Mouse (Mus musculus) ES-CJ7 (cell line): ENCODE results near the gene Rnf5.

Source experiments
- DNase-seq: peaks from one replicate; pipeline ENCODE4 v3.0.0; 2011; ENCODE audit warnings: low read depth, low spot score

Gene Rnf5

GRCm38 (mm10) chr17:34585877-34586771, 17.4 kb downstream of the Rnf5 start:
- DNase-seq = no peak

GRCm38 (mm10) chr17:34585121-34585520, 18.4 kb downstream of the Rnf5 start:
- no peak for DNase-seq

- DNase-seq = no peak
Observed at GRCm38 (mm10) chr17:34583819-34584218, 19.7 kb downstream of the Rnf5 start.

DNA sequence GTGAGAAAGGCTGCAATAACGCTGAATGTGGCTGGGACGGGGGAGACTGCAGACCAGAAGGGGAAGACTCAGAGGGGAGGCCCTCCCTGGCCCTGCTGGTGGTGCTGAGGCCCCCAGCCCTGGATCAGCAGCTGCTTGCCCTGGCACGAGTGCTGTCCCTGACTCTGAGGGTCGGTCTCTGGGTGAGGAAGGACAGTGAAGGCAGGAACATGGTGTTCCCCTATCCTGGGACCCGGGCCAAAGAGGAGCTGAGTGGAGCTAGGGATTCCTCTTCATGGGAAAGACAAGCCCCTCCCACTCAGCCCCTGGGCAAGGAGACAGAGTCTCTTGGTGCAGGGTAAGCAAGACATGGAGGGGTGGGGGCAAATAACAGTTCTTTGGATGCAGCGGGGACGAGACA, 20.1 kb downstream of the Rnf5 start:
- DNase-seq = no peak

GRCm38 (mm10) chr17:34582528-34582927, 21.0 kb downstream of the Rnf5 start:
- no peak for DNase-seq

DNA sequence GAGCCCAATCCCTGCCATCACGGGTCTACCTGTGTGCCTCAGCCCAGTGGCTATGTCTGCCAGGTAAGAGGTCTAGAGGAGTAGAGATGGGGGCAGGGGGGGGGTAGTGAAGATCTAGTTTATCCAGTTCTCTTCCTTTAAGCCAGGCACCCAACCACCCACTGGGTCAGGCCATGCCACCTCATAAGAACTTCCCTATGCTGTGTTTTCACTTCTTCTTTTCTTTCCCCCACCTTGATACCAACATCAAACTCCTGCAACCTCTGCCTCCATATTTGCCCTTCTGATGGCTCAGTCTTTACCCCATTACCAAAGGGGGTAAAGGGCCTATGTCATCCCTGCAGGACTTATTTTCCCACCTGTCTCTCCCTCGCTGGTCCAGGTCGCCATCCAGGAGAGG, 25.4 kb downstream of the Rnf5 start:
- no peak for DNase-seq

DNA sequence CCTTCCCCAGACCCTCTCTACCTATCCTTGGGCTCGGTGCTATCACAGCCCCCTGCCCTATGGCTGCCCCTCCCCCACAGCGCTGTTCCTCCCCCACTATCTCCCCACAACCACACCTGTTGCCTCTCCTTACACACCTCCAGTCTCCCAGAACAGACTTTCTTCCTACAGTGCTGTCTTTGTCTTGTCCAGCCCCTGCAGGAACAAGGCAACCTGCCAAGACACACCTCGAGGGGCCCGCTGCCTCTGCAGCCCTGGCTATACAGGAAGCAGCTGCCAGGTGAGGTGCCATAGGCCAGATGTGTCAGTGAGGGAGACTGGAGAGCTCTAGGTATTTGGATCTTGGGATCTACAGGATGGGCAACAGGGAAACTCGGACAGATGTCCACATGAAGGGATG, 26.9 kb downstream of the Rnf5 start:
- no peak for DNase-seq

DNA sequence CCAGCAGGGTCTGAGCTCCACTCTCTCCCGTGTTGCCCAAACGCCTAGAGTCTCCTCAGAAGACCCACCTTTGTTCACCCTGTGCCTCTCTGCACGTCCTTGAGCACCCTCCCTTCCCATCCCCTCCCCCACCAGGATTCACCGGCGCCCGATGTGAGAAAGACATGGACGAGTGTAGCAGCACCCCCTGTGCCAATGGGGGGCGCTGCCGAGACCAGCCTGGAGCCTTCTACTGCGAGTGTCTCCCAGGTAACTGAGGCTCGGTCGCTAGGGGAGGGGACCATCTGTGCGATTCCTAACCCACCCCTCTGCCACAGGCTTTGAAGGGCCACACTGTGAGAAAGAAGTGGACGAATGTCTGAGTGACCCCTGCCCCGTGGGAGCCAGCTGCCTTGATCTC, 31.1 kb downstream of the Rnf5 start:
- DNase-seq = peak; percentile 78

DNA sequence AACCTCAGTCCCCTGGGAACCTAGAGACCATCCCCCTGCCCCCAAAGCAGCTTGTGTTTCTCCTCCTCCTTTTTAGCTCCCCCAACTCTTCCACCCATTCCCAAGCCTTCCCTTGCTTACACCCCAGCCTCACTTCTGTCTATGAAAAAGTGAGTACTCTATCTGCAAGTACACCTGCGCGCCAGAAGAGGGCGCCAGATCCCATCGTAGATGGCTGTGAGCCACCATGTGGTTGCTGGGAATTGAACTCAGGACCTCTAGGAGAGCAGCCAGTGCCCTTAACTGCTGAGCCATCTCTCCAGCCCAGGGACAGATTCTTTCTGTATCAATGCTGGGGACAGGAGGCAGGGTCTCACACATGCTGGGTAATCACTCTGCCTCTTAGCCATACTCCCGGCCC, 31.6 kb downstream of the Rnf5 start:
- peak; percentile 55 for DNase-seq

DNA sequence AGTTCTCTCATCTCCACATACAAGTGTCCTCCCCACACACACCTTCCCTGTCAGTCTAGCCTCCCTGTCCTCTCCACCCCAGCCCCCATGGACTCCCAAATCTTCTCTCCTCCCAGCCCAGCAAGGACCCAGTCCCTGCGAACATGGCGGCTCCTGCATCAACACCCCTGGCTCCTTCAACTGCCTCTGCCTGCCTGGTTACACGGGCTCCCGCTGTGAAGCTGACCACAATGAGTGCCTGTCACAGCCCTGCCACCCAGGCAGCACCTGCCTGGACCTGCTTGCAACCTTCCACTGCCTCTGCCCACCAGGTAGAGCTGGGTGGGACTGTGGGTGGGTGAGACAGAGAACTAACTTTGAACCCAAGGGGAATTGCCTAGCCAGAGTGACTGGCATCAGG, 33.6 kb downstream of the Rnf5 start:
- DNase-seq = no peak

DNA sequence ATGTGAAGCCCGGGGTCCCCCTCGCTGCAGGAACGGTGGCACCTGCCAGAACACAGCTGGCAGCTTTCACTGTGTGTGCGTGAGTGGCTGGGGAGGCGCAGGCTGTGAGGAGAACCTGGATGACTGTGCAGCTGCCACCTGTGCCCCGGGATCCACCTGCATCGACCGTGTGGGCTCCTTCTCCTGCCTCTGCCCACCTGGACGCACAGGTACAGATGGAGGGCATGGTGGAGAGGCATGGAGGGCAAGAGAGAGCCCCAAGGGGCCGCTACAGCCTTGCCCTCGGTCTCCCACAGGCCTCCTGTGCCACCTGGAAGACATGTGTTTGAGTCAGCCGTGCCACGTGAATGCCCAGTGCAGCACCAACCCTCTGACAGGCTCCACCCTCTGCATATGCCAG, 35.1 kb downstream of the Rnf5 start:
- DNase-seq = no peak

DNA sequence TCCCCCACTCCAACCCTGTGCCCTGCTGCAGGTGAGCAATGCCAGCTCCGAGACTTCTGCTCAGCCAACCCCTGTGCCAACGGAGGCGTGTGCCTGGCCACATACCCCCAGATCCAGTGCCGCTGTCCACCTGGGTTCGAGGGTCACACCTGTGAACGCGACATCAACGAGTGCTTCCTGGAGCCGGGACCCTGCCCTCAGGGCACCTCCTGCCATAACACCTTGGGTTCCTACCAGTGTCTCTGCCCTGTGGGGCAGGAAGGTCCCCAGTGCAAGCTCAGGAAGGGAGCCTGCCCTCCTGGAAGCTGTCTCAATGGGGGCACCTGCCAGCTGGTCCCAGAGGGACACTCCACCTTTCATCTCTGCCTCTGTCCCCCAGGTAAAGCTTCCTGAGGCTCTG, 36.2 kb downstream of the Rnf5 start:
- no peak for DNase-seq

DNA sequence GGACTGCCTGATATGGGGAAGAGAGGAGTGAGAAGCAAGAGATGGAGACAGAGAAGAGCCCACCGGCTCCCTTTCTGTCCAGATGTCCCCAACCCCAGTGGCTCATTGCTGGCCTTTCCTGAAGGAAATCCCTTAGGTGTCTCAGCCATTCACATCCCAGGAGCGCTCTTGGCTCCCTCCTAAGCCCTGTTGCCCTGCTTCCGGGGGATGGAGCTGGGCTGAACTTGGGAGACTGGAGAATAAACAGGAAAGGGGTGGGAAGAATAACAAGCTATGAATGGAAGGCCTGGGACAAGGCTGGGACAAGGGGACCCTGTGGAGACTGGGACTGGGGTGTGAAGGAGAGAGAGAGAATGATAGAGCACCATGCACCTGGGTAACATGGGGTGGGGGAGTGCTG, 38.7 kb downstream of the Rnf5 start:
- no peak for DNase-seq

DNA sequence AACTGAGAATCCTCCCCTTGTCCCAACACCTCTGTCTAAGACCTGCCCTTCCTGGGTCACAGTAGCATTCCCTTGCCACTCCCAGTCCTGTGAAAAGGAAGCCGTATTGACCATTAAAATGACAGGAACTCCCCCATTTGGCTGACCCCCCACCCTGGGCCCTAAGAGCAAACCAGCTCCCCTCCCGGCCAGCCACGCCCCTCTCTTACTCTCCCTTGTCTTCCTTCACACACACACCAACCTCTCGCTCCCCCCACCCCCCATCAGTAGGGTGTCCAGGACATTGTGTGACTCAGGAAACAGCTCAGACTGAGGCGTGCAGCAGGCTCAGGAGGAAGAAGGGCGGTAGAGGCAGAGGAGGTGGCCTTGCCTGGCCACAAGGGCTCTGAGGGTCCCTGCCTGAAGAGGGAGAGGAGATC, 39.5 kb downstream of the Rnf5 start, which contains the start of gene Notch4:
Gene Notch4, plus strand, starts transcription at position 266 of the 419 bp plus-strand sequence.
- DNase-seq = peak; percentile 97

GRCm38 (mm10) chr17:34563354-34563753, 40.1 kb downstream of the Rnf5 start:
- no peak for DNase-seq

- DNase-seq = peak; percentile 93
Observed at GRCm38 (mm10) chr17:34562595-34562994, 40.9 kb downstream of the Rnf5 start.

- DNase-seq = peak; percentile 38
Observed at GRCm38 (mm10) chr17:34561200-34561599, 42.3 kb downstream of the Rnf5 start.

DNA sequence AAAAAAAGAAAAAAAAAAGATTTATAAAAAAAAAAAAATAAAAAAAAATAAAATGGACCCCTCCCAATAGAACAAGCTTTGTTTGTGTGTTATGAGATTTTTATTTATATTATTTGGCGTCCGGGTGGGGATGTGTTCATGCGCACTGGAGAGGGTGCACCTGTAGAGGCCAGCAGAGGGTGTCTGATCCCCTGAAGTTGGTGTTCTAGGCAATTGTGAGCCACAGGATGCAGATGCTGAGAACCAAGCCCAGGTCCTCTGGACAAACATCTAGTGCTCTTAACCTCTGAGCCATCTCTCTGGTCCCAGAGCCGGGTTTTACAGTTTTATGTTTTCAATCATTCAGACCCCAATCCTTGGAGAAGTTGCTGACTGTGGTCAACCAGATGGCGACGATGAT, 43.1 kb downstream of the Rnf5 start:
- DNase-seq = peak; percentile 60

GRCm38 (mm10) chr17:34559895-34560294, 43.6 kb downstream of the Rnf5 start:
- DNase-seq = peak; percentile 81

GRCm38 (mm10) chr17:34559116-34559515, 44.4 kb downstream of the Rnf5 start:
- DNase-seq = no peak

DNA sequence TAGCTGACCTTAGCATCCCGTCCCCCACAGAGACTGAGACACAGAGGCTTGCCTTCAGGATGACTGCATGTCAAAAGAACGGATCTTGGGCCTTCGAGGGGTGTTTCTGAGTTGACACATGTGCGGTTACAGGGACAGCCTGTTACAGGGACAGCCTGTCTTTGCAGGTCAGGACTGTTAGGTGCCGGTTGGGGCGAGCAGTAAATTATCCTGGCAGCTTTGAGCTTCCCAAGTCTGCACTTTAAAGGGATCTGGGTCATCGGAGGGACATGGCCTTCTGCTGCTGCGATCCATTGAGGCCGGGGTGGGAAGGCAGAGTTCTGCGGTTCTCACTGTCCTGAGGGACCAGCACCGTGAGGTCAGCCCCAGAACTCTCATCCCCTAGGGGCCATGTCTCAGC, 46.1 kb downstream of the Rnf5 start:
- DNase-seq = no peak

DNA sequence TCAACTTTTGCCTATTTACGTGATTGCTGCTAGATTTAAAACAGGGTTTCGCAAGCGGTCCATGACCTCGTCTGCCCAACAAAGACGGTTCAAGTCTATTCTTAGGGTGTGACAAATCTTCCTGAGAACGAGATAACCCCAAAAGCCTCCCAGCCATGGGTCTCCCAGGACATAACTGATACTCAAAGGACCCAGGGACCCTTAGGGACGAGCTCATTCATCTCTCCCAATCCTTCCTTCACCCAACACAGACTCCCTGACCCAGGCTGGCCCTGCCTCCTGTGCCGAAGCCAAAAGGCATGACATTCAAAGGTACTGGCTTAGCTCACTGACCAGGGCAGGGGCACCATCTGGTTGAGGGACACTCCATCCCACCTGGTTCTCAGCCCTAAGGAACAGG, 47.1 kb downstream of the Rnf5 start:
- DNase-seq = no peak

DNA sequence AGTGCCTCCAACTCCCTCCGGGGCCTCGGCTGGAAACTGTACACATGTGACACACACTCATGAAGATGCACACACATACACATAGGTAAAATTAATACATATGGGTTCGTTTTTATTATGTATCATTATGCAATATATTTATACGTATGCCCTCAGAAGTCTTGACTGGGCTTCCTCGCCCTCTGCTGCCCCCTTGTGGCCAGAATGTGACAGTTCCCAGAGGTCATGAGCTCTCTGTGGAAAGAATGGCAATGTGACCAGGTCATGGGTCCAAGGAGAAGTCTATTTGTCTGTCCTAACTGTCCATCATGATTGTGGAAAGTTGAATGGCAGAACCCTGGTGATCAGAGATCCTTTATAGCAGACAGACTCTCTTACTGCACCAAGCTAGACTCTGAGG, 48.0 kb downstream of the Rnf5 start:
- DNase-seq = peak; percentile 64
